Comparison of ENCODE assay signal across 20 mouse cellular contexts in the genomic region with DNA sequence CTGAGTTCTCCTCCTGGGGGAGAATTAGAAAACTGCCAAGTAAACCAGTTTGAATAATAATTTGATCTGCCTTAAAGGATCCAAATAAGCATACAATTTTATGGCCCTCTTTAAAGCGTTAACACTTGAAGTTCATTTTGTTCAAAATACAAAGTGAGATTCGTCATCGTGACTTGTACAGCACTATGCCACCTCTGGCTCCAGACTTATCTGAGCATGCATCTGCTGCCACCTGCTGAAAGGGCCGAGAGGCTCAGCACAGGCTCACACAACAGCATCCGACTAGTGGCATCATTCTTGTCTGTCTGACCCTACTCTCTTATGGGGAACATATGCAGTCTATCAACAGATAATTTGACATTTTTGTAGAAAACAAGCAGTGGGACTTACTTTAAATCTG. TPM values are rescaled to one million over a fixed set of nuclear protein-coding genes. Genes with fewer than 3 reads are reported as not detected.
DNase-seq lines count a peak whose midpoint lies in the region; ATAC-seq and TF ChIP-seq lines count a peak whose summit lies in the region.
"Had no signal": no experiment of that assay in that cellular context is flagged by ENCODE, and none has a peak within 500 bp of the region (broad histone marks: within the 10 kb centered on the region; RNA-seq: fewer than 3 reads in every experiment).

No protein-coding gene starts in this region.

- H3K4me3 ChIP-seq in hindbrain, postnatal 0 days (ENCODE audit: low read length): no peak overlapping the region
- no peak overlapping the region for H3K4me3 ChIP-seq in hindbrain, embryonic 13.5 days
- H3K4me3 ChIP-seq in lung, adult 2 months (replicated peaks; ENCODE audit: extremely low read depth, low read depth, low read length): no peak overlapping the region
- no peak overlapping the region for H3K4me3 ChIP-seq in ES-Bruce4 (ENCODE audit: low read depth, low read length)
- no peak overlapping the region for H3K4me3 ChIP-seq in embryonic fibroblast, embryonic 13.5 days (ENCODE audit: insufficient read depth, low read length)
- H3K4me3 ChIP-seq: forebrain, embryonic 13.5 days; hindbrain, embryonic 15.5 days; myocyte; stomach, embryonic 15.5 days had no signal

- no peaks in the 10 kb centered on the region for H3K36me3 ChIP-seq in hindbrain, postnatal 0 days (ENCODE audit: insufficient read depth, low read length)
- no peaks in the 10 kb centered on the region for H3K36me3 ChIP-seq in hindbrain, embryonic 13.5 days
- no peaks in the 10 kb centered on the region for H3K36me3 ChIP-seq in ES-Bruce4 (ENCODE audit: control insufficient read depth, insufficient read depth, low read length, poor library complexity, severe bottlenecking)
- H3K36me3 ChIP-seq: hindbrain, embryonic 15.5 days; stomach, embryonic 15.5 days had no signal

- 75% methylated on average over 5 of the region's 5 CpGs for WGBS in hindbrain, postnatal 0 days
- WGBS in hindbrain, embryonic 13.5 days: 70% methylated on average over 5 of the region's 5 CpGs
- 66% methylated on average over 5 of the region's 5 CpGs for WGBS in lung, adult 2 months

- H3K27ac ChIP-seq in hindbrain, postnatal 0 days: no peak overlapping the region
- no peak overlapping the region for H3K27ac ChIP-seq in hindbrain, embryonic 13.5 days
- no peak overlapping the region for H3K27ac ChIP-seq in ES-Bruce4 (ENCODE audit: insufficient read depth, low read length)
- no peak overlapping the region for H3K27ac ChIP-seq in embryonic fibroblast, embryonic 13.5 days (ENCODE audit: insufficient read depth, low read length)
- H3K27ac ChIP-seq: forebrain, embryonic 13.5 days; hindbrain, embryonic 15.5 days; stomach, embryonic 15.5 days had no signal

- no peaks in the 10 kb centered on the region for H3K9me3 ChIP-seq in hindbrain, postnatal 0 days (ENCODE audit: low read length)
- H3K9me3 ChIP-seq in hindbrain, embryonic 13.5 days: no peaks in the 10 kb centered on the region
- no peaks in the 10 kb centered on the region for H3K9me3 ChIP-seq in ES-Bruce4 (replicated peaks; ENCODE audit: control insufficient read depth, insufficient read depth, low read length, poor library complexity, severe bottlenecking)
- H3K9me3 ChIP-seq: forebrain, embryonic 13.5 days; hindbrain, embryonic 15.5 days; stomach, embryonic 15.5 days had no signal

- no peak for TF ChIP-seq POLR2A in lung, adult 2 months (IDR thresholded peaks at IDR 0.05; ENCODE audit: borderline replicate concordance, extremely low read depth, low read depth, low read length)
- no peak for TF ChIP-seq POLR2A in ES-Bruce4 (IDR thresholded peaks at IDR 0.05; ENCODE audit: insufficient read depth, low read length)
- TF ChIP-seq POLR2A in embryonic fibroblast, embryonic 13.5 days (IDR thresholded peaks at IDR 0.05; ENCODE audit: low read depth, low read length): no peak

- no peak overlapping the region for H3K4me2 ChIP-seq in hindbrain, postnatal 0 days (ENCODE audit: low read depth, low read length)
- H3K4me2 ChIP-seq in hindbrain, embryonic 13.5 days: no peak overlapping the region
- H3K4me2 ChIP-seq: forebrain, embryonic 13.5 days; hindbrain, embryonic 15.5 days; midbrain, embryonic 11.5 days; stomach, embryonic 15.5 days had no signal

- peak; percentile 49 for TF ChIP-seq CTCF in hindbrain, postnatal 0 days (IDR thresholded peaks at IDR 0.05; ENCODE audit: low read depth)
- TF ChIP-seq CTCF in lung, adult 2 months (IDR thresholded peaks at IDR 0.05; ENCODE audit: insufficient read depth, low read length): peak; percentile 27; the same call in 1 of the 2 replicates
- TF ChIP-seq CTCF in ES-Bruce4 (IDR thresholded peaks at IDR 0.05; ENCODE audit: low read depth, low read length): peak; percentile 45
- TF ChIP-seq CTCF in embryonic fibroblast, embryonic 13.5 days (IDR thresholded peaks at IDR 0.05; ENCODE audit: borderline replicate concordance, insufficient read depth, low read length): peak; percentile 23; the same call in 1 of the 2 replicates

- no peak for ATAC-seq in hindbrain, postnatal 0 days
- ATAC-seq in hindbrain, embryonic 13.5 days (ENCODE audit: low FRiP score): no peak
- ATAC-seq: forebrain, embryonic 13.5 days had no signal

- H3K4me1 ChIP-seq in hindbrain, postnatal 0 days (ENCODE audit: insufficient read depth, low read length): peaks cover 17% of the 10 kb centered on the region; the same call in 1 of the 2 replicates
- peaks cover 22% of the 10 kb centered on the region for H3K4me1 ChIP-seq in hindbrain, embryonic 13.5 days (replicated peaks)
- H3K4me1 ChIP-seq in lung, adult 2 months (ENCODE audit: control insufficient read depth, insufficient read depth, low read length): no peaks in the 10 kb centered on the region; the same call in 1 of the 2 replicates
- no peaks in the 10 kb centered on the region for H3K4me1 ChIP-seq in ES-Bruce4 (ENCODE audit: control insufficient read depth, insufficient read depth, low read length)
- peaks cover 11% of the 10 kb centered on the region for H3K4me1 ChIP-seq in embryonic fibroblast, embryonic 13.5 days (ENCODE audit: control insufficient read depth, insufficient read depth, low read length)

- no peak for DNase-seq in hindbrain, postnatal 0 days (ENCODE audit: low spot score)
- no peak for DNase-seq in lung, adult 2 months
- DNase-seq in lung, postnatal 4 days: no peak
- no peak for DNase-seq in yolk sac, embryonic 10.5 days (ENCODE audit: low spot score)
- DNase-seq: heart, postnatal 10 days; kidney, adult 8-10 months; layer of hippocampus, adult 9-11 months; lung, postnatal 10 days; retina, postnatal 1 day; spleen, adult 18-20 months had no signal

- TF ChIP-seq EP300 in ES-Bruce4 (IDR thresholded peaks at IDR 0.05; ENCODE audit: insufficient read depth, low read depth, low read length): no peak

- H3K27me3 ChIP-seq in hindbrain, postnatal 0 days (ENCODE audit: insufficient read depth, low read length): no peaks in the 10 kb centered on the region
- no peaks in the 10 kb centered on the region for H3K27me3 ChIP-seq in hindbrain, embryonic 13.5 days
- no peaks in the 10 kb centered on the region for H3K27me3 ChIP-seq in ES-Bruce4 (ENCODE audit: control insufficient read depth, insufficient read depth, low read length, poor library complexity, severe bottlenecking)
- H3K27me3 ChIP-seq: forebrain, embryonic 13.5 days; hindbrain, embryonic 15.5 days; stomach, embryonic 15.5 days had no signal

- no peak overlapping the region for H3K9ac ChIP-seq in hindbrain, postnatal 0 days (replicated peaks; ENCODE audit: low read length)
- no peak overlapping the region for H3K9ac ChIP-seq in hindbrain, embryonic 13.5 days
- H3K9ac ChIP-seq in ES-Bruce4 (ENCODE audit: low read depth, poor library complexity, severe bottlenecking): no peak overlapping the region
- H3K9ac ChIP-seq: forebrain, embryonic 13.5 days; hindbrain, embryonic 15.5 days; stomach, embryonic 15.5 days had no signal

RNA-seq across cellular contexts. Expression of a gene that starts 55.0 kb away (rescaled TPM):
- total RNA-seq in hindbrain, postnatal 0 days (2014; rRNA removed): 0.05 TPM in 1 of 2 replicates, not detected in the other
- polyA plus RNA-seq in hindbrain, postnatal 0 days (2015; fragmentation: Nextera tagmentation; extraction: Ambion mirVana): 0.06 and 0.21 TPM in 2 replicates
- polyA plus RNA-seq in hindbrain, embryonic 13.5 days (2015; fragmentation: Nextera tagmentation; extraction: Ambion mirVana): 0.14 and 0.19 TPM in 2 replicates
- 0.27 and 0.29 TPM in 2 replicates for polyA plus RNA-seq in lung, adult 2 months (2012; rRNA removed)
- 0.20 TPM in 1 of 2 replicates, not detected in the other for polyA plus RNA-seq in ES-Bruce4 (2011; ENCODE audit: insufficient read depth, insufficient read length, low read depth, missing spikeins)
- polyA plus RNA-seq in embryonic fibroblast, embryonic 13.5 days (2011; ENCODE audit: insufficient read length, low read depth, missing spikeins): 0.13 TPM in 1 of 2 replicates, not detected in the other
- total RNA-seq: gastrocnemius, adult 8-10 months had no signal
- polyA plus RNA-seq: activated CD4-positive, CD25-positive, alpha-beta regulatory T cell, adult 4 months; forebrain, embryonic 13.5 days; midbrain, embryonic 11.5 days had no signal

RNA-seq across cellular contexts. Expression of a gene that starts 59.7 kb away (rescaled TPM):
- 33.1 and 43.3 TPM in 2 replicates for total RNA-seq in hindbrain, postnatal 0 days (2014; rRNA removed)
- polyA plus RNA-seq in hindbrain, postnatal 0 days (2015; fragmentation: Nextera tagmentation; extraction: Ambion mirVana): 42.3 and 44.8 TPM in 2 replicates
- polyA plus RNA-seq in hindbrain, embryonic 13.5 days (2015; fragmentation: Nextera tagmentation; extraction: Ambion mirVana): 66.5 and 68.0 TPM in 2 replicates
- polyA plus RNA-seq in lung, adult 2 months (2012; rRNA removed): 10.7 and 15.9 TPM in 2 replicates
- polyA plus RNA-seq in ES-Bruce4 (2011; ENCODE audit: insufficient read depth, insufficient read length, low read depth, missing spikeins): 104 and 106 TPM in 2 replicates
- polyA plus RNA-seq in embryonic fibroblast, embryonic 13.5 days (2011; ENCODE audit: insufficient read length, low read depth, missing spikeins): 58.2 and 65.0 TPM in 2 replicates
